Mouse (Mus musculus) kidney, postnatal 0 days (tissue): Measurements from ENCODE around the gene Zmynd8. TPM values are rescaled to one million over a fixed set of nuclear protein-coding genes. Genes with fewer than 3 reads are reported as not detected.

Experiments
- ATAC-seq: fragments of 200-750 bp; cut with Nextera tagmentation; replicated peaks from 2 replicates; pipeline ENCODE4 v1.8.0; 2017; ENCODE audit warnings: low read depth, moderate number of reproducible peaks, moderate TSS enrichment, moderate library complexity; ENCODE audit not compliant: low FRiP score
- DNase-seq: peaks from one replicate; pipeline ENCODE4 v3.0.0-alpha.2; 2016; ENCODE audit warnings: low spot score
- H3K27ac ChIP-seq: fragments of 300-500 bp; sonication (generic); 2 replicates; pipeline ENCODE4 v1.5.1; 2014; ENCODE audit warnings: mild to moderate bottlenecking
- H3K27me3 ChIP-seq: fragments of 300-500 bp; sonication (generic); 2 replicates; pipeline ENCODE4 v1.6.1; 2014; ENCODE audit warnings: low read length, mixed read lengths; ENCODE audit not compliant: insufficient read depth
- H3K36me3 ChIP-seq: fragments of 300-500 bp; sonication (generic); 2 replicates; pipeline ENCODE4 v1.6.1; 2014; ENCODE audit warnings: low read length, mixed read lengths; ENCODE audit not compliant: insufficient read depth
- H3K4me1 ChIP-seq: fragments of 300-500 bp; sonication (generic); replicated peaks from 2 replicates; pipeline ENCODE4 v1.6.1; 2014; ENCODE audit warnings: antibody characterized with exemption, low read length, mixed read lengths; ENCODE audit not compliant: insufficient read depth
- H3K4me2 ChIP-seq: fragments of 300-500 bp; sonication (generic); 2 replicates; pipeline ENCODE4 v1.6.1; 2014; ENCODE audit warnings: mild to moderate bottlenecking, low read length, moderate library complexity, mixed read lengths
- H3K4me3 ChIP-seq: fragments of 300-500 bp; sonication (generic); replicated peaks from 2 replicates; pipeline ENCODE4 v1.5.1; 2014; ENCODE audit warnings: low read depth, low read length
- H3K9ac ChIP-seq: fragments of 300-500 bp; sonication (generic); 2 replicates; pipeline ENCODE4 v1.6.1; 2014; ENCODE audit warnings: low read depth, low read length
- H3K9me3 ChIP-seq: fragments of 300-500 bp; sonication (generic); replicated peaks from 2 replicates; pipeline ENCODE4 v1.6.1; 2016; ENCODE audit warnings: low read length, inconsistent platforms, mixed read lengths
- CTCF ChIP-seq: IDR thresholded peaks from 2 replicates; pipeline ENCODE4 v1.5.1; 2016; ENCODE audit warnings: antibody characterized with exemption, low read depth, mild to moderate bottlenecking, moderate library complexity
- WGBS: fragments of 180-500 bp; shearing (Covaris S2); extraction: QIAGEN DNeasy Blood & Tissue Kit; methylation state at CpG from one replicate; pipeline ENCODE4 v1.1.7; 2014; 5-methylcytosine and 5-hydroxymethylcytosine counted together
- polyA plus RNA-seq: library from polyadenylated mRNA; unstranded; fragments of >200 nt; fragmentation: Nextera tagmentation; extraction: Ambion mirVana; gene quantifications from 2 replicates; pipeline ENCODE4 v1.2.1, GENCODE M21; 2015

Gene Zmynd8
- polyA plus RNA-seq, 1 experiment from 2014 or later, result 39.6 TPM

DNA sequence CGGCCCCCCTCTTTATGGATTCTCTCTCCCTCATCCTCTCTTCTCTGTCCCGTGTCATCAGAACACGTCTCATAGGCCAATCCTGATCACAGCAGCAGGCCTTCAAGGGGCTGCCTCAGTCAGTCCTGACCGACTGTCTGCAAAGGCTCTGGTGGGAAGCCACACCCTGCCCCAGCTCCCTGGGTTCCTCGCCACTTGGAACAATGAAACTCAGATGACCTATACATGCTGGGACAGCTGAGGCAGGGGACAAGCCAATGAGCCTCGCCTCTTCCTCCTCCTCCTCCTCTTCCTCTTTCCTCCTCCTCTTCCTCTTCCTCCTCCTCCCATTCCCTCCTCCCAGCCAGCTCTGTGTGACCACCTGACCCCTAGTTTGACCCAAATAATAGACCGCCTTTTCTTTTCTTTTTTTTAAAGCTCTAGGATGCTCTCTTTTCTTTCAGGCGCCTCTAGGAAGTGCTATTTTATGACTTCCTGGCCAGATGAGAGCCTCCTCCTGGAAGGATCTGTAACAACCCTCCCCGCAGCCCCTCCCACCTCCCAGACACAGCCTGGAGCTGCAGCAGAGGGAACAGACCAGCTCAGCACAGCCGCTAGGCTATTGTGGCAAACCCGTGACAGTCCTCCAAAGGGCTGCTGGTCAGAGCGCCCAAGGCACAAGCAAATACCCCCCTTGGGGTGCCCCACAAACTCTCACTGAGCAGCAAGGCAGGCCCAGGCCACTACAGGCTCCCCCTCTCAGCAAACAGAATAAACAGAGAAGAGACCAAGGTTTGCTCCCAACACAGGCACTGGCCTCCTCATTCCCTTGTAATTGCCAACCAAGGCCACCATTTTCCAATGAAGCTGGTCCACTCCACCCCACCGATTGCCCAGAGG lies 24.1 kb downstream of the Zmynd8 start:
- ATAC-seq (peak; percentile 88), DNase-seq (peak; percentile 98)
- TF ChIP-seq CTCF, result peak; percentile 43; the same call in 1 of the 2 replicates
- H3K4me1 ChIP-seq, result peaks cover 58% of the 10 kb centered on the region
- H3K4me3 ChIP-seq, result no peak overlapping the region
- H3K27ac ChIP-seq, result peak overlapping the region; percentile 96
- peak overlapping the region; percentile 37; the same call in 1 of the 2 replicates for H3K4me2 ChIP-seq
- no peaks in the 10 kb centered on the region for H3K27me3 ChIP-seq
- no peaks in the 10 kb centered on the region for H3K9me3 ChIP-seq
- WGBS, result 17% methylated on average over 13 of the region's 13 CpGs
- peak overlapping the region; percentile 54 for H3K9ac ChIP-seq
- H3K36me3 ChIP-seq, result 0 out of 2 replicates have a peak, but pooled peaks cover 13% of the 10 kb centered on the region

DNA sequence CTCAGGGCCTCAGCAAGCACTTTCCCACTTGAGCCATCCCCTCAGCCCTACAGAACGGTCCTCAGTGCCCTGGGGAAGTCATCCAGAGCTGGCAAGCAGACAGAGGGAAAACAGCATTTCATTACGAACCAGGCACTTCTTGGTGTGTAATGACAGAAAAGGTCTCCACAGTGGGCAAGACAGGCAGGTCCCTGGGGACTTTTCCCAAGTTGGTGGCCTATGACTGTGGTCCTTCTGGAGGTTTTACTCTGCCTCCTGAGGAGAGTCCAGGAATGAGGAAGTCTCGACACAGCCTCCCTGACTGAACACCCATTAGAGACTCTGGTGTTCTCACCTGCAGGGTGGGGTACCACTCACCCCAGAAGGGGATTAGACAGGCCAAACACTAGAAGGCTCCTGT lies 25.0 kb downstream of the Zmynd8 start:
- H3K4me2 ChIP-seq, result no peak overlapping the region
- WGBS, result 48% methylated on average over 3 of the region's 3 CpGs
- H3K27ac ChIP-seq, result peak overlapping the region; percentile 96
- no peak overlapping the region; the same call in 1 of the 2 replicates for H3K9ac ChIP-seq
- H3K36me3 ChIP-seq, result 0 out of 2 replicates have a peak, but pooled peaks cover 13% of the 10 kb centered on the region
- DNase-seq, result no peak
- H3K4me3 ChIP-seq, result no peak overlapping the region
- no peak for ATAC-seq
- H3K9me3 ChIP-seq, result no peaks in the 10 kb centered on the region
- TF ChIP-seq CTCF, result no peak
- peaks cover 56% of the 10 kb centered on the region for H3K4me1 ChIP-seq
- H3K27me3 ChIP-seq, result no peaks in the 10 kb centered on the region

GRCm38 (mm10) chr2:165873196-165873595 lies 25.6 kb downstream of the Zmynd8 start:
- Histone ChIP-seq H3K4me2 (no peak overlapping the region), H3K27ac (peak overlapping the region; percentile 96), H3K9ac (no peak overlapping the region), H3K27me3 (no peaks in the 10 kb centered on the region), H3K4me3 (no peak overlapping the region), H3K4me1 (peaks cover 58% of the 10 kb centered on the region), H3K9me3 (no peaks in the 10 kb centered on the region), H3K36me3 (0 out of 2 replicates have a peak, but pooled peaks cover 13% of the 10 kb centered on the region)
- no peak for ATAC-seq
- TF ChIP-seq CTCF, result no peak
- no peak for DNase-seq
- 54% methylated on average over 7 of the region's 7 CpGs for WGBS

DNA sequence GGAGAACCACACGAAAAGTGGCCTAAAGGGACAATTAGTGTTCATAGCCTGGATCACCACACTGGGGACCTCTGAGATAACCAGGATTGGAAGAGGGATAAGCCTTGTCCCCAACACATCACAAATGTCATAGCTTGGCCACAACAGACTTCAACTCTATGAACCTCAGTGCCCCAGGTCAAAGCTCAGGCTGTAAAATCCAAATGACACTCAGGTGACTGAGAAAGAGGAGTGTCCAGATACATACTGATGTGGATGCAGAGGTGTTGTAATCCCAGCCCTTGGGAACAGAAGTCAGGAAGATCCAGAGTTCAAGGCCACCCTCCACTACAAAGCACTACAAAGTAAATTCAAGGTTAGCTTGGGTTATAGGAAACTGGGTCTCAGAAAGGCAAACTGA lies 29.6 kb downstream of the Zmynd8 start:
- no peak overlapping the region for H3K4me3 ChIP-seq
- ATAC-seq (no peak), DNase-seq (no peak)
- peaks cover 13% of the 10 kb centered on the region; the same call in 1 of the 2 replicates for H3K36me3 ChIP-seq
- H3K9me3 ChIP-seq, result no peaks in the 10 kb centered on the region
- H3K4me2 ChIP-seq, result no peak overlapping the region
- H3K27me3 ChIP-seq, result no peaks in the 10 kb centered on the region
- no peak overlapping the region for H3K9ac ChIP-seq
- 44% methylated on average over 1 of the region's 1 CpGs for WGBS
- TF ChIP-seq CTCF, result no peak
- H3K27ac ChIP-seq, result peak overlapping the region; percentile 83
- H3K4me1 ChIP-seq, result peaks cover 25% of the 10 kb centered on the region

- peak; percentile 46 for DNase-seq
- ATAC-seq, result no peak
- H3K4me1 ChIP-seq, result peaks cover 20% of the 10 kb centered on the region
Observed at GRCm38 (mm10) chr2:165868522-165869175, 30.2 kb downstream of the Zmynd8 start.

DNA sequence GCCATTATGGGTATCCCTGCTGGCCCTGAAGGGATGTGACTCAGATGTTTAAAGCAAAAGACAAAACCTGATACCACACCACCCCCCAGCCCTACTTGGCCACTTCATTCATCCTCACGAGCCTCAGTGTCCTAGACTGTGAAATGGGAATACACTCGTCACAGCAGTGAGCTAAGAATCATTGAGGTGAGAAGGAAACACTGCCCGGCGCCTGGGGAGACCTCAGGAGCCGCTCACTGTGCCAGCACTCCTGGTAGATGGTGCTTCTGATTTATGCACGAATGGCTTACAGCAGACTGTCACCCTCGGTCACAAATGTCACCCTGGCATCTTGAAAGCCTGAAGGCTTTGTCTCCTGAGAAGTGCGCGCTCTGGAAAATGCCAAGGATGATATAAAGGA lies 31.3 kb downstream of the Zmynd8 start:
- Histone ChIP-seq H3K27me3 (no peaks in the 10 kb centered on the region), H3K9me3 (no peaks in the 10 kb centered on the region), H3K27ac (peak overlapping the region; percentile 83), H3K36me3 (peaks cover 10% of the 10 kb centered on the region; the same call in 1 of the 2 replicates), H3K4me1 (peaks cover 23% of the 10 kb centered on the region), H3K4me2 (no peak overlapping the region), H3K9ac (no peak overlapping the region), H3K4me3 (no peak overlapping the region)
- no peak for TF ChIP-seq CTCF
- ATAC-seq, result no peak; the same call in 1 of the 2 replicates
- DNase-seq, result no peak
- WGBS, result 56% methylated on average over 9 of the region's 9 CpGs

More at GRCm38 (mm10) chr2:165868522-165869175, 30.2 kb downstream of the Zmynd8 start:
- H3K27me3 ChIP-seq, result no peaks in the 10 kb centered on the region
- H3K9ac ChIP-seq, result no peak overlapping the region
- peaks cover 8% of the 10 kb centered on the region; the same call in 1 of the 2 replicates for H3K36me3 ChIP-seq
- H3K4me2 ChIP-seq, result no peak overlapping the region
- 54% methylated on average over 8 of the region's 8 CpGs for whole genome bisulfite sequencing
- no peak for TF ChIP-seq CTCF
- no peak overlapping the region for H3K4me3 ChIP-seq
- H3K9me3 ChIP-seq, result no peaks in the 10 kb centered on the region
- H3K27ac ChIP-seq, result peak overlapping the region; percentile 83
